Mouse (Mus musculus): ENCODE measurements around the gene Sh3d19. TPM values are rescaled to one million over a fixed set of nuclear protein-coding genes. Genes with fewer than 3 reads are reported as not detected.

The Sh3d19 gene
- polyA plus RNA-seq, 1 experiment from 2014 or later = 8.7 TPM

- Histone ChIP-seq H3K36me3 (ENCODE audit: control insufficient read depth, insufficient read depth) (no peaks in the 10 kb centered on the region), H3K4me1 (replicated peaks; ENCODE audit: control insufficient read depth, insufficient read depth, low read length) (no peaks in the 10 kb centered on the region), H3K9ac (replicated peaks; ENCODE audit: low read depth, low read length) (no peak overlapping the region), H3K4me2 (ENCODE audit: low read length) (no peak overlapping the region), H3K4me3 (replicated peaks; ENCODE audit: low read length) (no peak overlapping the region), H3K27me3 (replicated peaks; ENCODE audit: control insufficient read depth, insufficient read depth, low read length) (no peaks in the 10 kb centered on the region), H3K27ac (ENCODE audit: low read length) (no peak overlapping the region), H3K9me3 (ENCODE audit: control insufficient read depth, low read length) (no peaks in the 10 kb centered on the region)
- WGBS = 88% methylated on average over 1 of the region's 1 CpGs
- no peak for ATAC-seq
These were observed 46.1 kb downstream of the Sh3d19 start for GRCm38 (mm10) chr3:86016965-86017364.

- peak; percentile 85 for ATAC-seq
- Histone ChIP-seq H3K36me3 (ENCODE audit: control insufficient read depth, insufficient read depth) (no peaks in the 10 kb centered on the region), H3K9ac (replicated peaks; ENCODE audit: low read depth, low read length) (no peak overlapping the region), H3K27me3 (replicated peaks; ENCODE audit: control insufficient read depth, insufficient read depth, low read length) (no peaks in the 10 kb centered on the region), H3K4me3 (replicated peaks; ENCODE audit: low read length) (no peak overlapping the region), H3K4me1 (replicated peaks; ENCODE audit: control insufficient read depth, insufficient read depth, low read length) (no peaks in the 10 kb centered on the region), H3K27ac (ENCODE audit: low read length) (no peak overlapping the region), H3K4me2 (ENCODE audit: low read length) (no peak overlapping the region), H3K9me3 (ENCODE audit: control insufficient read depth, low read length) (no peaks in the 10 kb centered on the region)
- WGBS = 57% methylated on average over 8 of the region's 8 CpGs
These were observed 46.6 kb downstream of the Sh3d19 start for GRCm38 (mm10) chr3:86017484-86017883.

GRCm38 (mm10) chr3:86020921-86021650 is 50.2 kb downstream of the Sh3d19 start:
- no peaks in the 10 kb centered on the region for H3K9me3 ChIP-seq (ENCODE audit: control insufficient read depth, low read length)
- H3K4me2 ChIP-seq (ENCODE audit: low read length) = no peak overlapping the region
- ATAC-seq = no peak
- H3K4me1 ChIP-seq (replicated peaks; ENCODE audit: control insufficient read depth, insufficient read depth, low read length) = no peaks in the 10 kb centered on the region
- no peak overlapping the region for H3K9ac ChIP-seq (replicated peaks; ENCODE audit: low read depth, low read length)
- no peak overlapping the region for H3K27ac ChIP-seq (ENCODE audit: low read length)
- H3K36me3 ChIP-seq (ENCODE audit: control insufficient read depth, insufficient read depth) = no peaks in the 10 kb centered on the region
- 94% methylated on average over 16 of the region's 16 CpGs for WGBS
- no peak overlapping the region for H3K4me3 ChIP-seq (replicated peaks; ENCODE audit: low read length)
- no peaks in the 10 kb centered on the region for H3K27me3 ChIP-seq (replicated peaks; ENCODE audit: control insufficient read depth, insufficient read depth, low read length)

DNA sequence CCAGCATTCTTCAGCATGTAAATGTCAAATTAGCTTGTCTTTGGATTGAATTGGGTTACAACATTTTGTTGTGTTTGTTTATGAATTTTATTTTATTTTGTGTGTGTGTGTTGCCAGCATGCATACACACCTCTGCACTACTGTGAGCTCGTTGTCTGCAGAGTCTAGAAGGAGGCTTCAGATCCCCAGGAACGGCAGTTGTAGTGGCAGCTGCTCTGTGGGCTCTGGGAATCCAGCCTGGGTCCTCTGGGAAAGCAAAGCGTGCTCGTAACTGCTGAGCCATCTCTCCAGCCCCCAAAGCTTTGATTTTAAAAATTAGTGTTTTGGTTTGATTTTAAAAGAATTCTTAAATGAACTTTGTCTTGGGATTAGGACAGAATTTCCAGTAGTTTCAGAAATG is 50.7 kb downstream of the Sh3d19 start:
- H3K27me3 ChIP-seq (replicated peaks; ENCODE audit: control insufficient read depth, insufficient read depth, low read length) = no peaks in the 10 kb centered on the region
- no peaks in the 10 kb centered on the region for H3K9me3 ChIP-seq (ENCODE audit: control insufficient read depth, low read length)
- H3K9ac ChIP-seq (replicated peaks; ENCODE audit: low read depth, low read length) = no peak overlapping the region
- no peak for ATAC-seq
- no peaks in the 10 kb centered on the region for H3K36me3 ChIP-seq (ENCODE audit: control insufficient read depth, insufficient read depth)
- H3K4me2 ChIP-seq (ENCODE audit: low read length) = no peak overlapping the region
- WGBS = 80% methylated on average over 4 of the region's 4 CpGs
- H3K4me1 ChIP-seq (replicated peaks; ENCODE audit: control insufficient read depth, insufficient read depth, low read length) = no peaks in the 10 kb centered on the region
- no peak overlapping the region for H3K27ac ChIP-seq (ENCODE audit: low read length)
- H3K4me3 ChIP-seq (replicated peaks; ENCODE audit: low read length) = no peak overlapping the region

- Histone ChIP-seq H3K4me2 (ENCODE audit: low read length) (no peak overlapping the region), H3K9ac (replicated peaks; ENCODE audit: low read depth, low read length) (no peak overlapping the region), H3K4me1 (replicated peaks; ENCODE audit: control insufficient read depth, insufficient read depth, low read length) (no peaks in the 10 kb centered on the region), H3K36me3 (ENCODE audit: control insufficient read depth, insufficient read depth) (no peaks in the 10 kb centered on the region), H3K27me3 (replicated peaks; ENCODE audit: control insufficient read depth, insufficient read depth, low read length) (no peaks in the 10 kb centered on the region), H3K27ac (ENCODE audit: low read length) (no peak overlapping the region), H3K4me3 (replicated peaks; ENCODE audit: low read length) (no peak overlapping the region), H3K9me3 (ENCODE audit: control insufficient read depth, low read length) (no peaks in the 10 kb centered on the region)
- no peak for ATAC-seq
- WGBS = 93% methylated on average over 12 of the region's 12 CpGs
These were observed 53.3 kb downstream of the Sh3d19 start for GRCm38 (mm10) chr3:86024065-86024795.

- H3K27me3 ChIP-seq (replicated peaks; ENCODE audit: control insufficient read depth, insufficient read depth, low read length) = no peaks in the 10 kb centered on the region
These were observed 54.6 kb downstream of the Sh3d19 start for GRCm38 (mm10) chr3:86025341-86026137.

DNA sequence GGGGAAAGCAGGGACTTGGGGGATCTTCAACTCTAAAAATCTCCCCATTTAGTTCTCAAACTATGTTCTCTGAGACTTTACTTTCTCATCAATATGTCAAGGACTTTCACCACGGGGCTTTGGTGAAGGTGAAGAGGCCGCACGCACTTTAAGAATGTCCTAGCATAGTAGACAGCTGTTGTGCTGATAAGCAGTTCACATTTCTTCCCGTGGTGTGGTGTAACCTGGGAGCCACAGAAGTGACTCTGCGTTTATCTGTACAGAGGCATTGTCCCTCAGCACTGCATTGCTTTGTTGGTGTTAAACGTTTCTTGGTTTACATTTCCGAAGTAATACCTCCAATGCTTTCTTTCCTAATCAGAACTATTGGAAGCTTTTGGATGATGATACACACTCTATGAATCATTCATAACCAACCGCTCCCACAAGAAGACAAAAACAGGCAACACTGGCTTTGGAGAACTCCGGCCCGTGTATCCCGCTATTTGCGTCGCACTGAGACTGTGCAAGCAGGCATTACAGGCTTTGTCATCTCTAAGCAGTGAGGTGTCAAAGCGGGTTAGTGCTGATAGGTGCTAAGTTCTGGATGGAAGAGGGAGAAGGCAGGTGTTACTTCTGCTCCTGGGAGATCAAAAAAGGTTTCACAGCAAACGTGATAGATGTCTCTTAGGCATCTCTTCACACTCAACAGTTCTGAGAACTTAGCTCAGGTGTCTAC is 57.9 kb downstream of the Sh3d19 start:
- H3K27ac ChIP-seq (ENCODE audit: low read length) = no peak overlapping the region
- H3K4me1 ChIP-seq (replicated peaks; ENCODE audit: control insufficient read depth, insufficient read depth, low read length) = no peaks in the 10 kb centered on the region
- no peak overlapping the region for H3K9ac ChIP-seq (replicated peaks; ENCODE audit: low read depth, low read length)
- no peak overlapping the region for H3K4me3 ChIP-seq (replicated peaks; ENCODE audit: low read length)
- no peaks in the 10 kb centered on the region for H3K36me3 ChIP-seq (ENCODE audit: control insufficient read depth, insufficient read depth)
- H3K4me2 ChIP-seq (ENCODE audit: low read length) = no peak overlapping the region
- H3K9me3 ChIP-seq (ENCODE audit: control insufficient read depth, low read length) = no peaks in the 10 kb centered on the region
- 92% methylated on average over 15 of the region's 15 CpGs for WGBS
- H3K27me3 ChIP-seq (replicated peaks; ENCODE audit: control insufficient read depth, insufficient read depth, low read length) = no peaks in the 10 kb centered on the region
- no peak for ATAC-seq

More at GRCm38 (mm10) chr3:86025341-86026137, 54.6 kb downstream of the Sh3d19 start:
- Histone ChIP-seq H3K4me2 (ENCODE audit: low read length) (no peak overlapping the region), H3K9me3 (ENCODE audit: control insufficient read depth, low read length) (no peaks in the 10 kb centered on the region), H3K36me3 (ENCODE audit: control insufficient read depth, insufficient read depth) (no peaks in the 10 kb centered on the region), H3K27ac (ENCODE audit: low read length) (no peak overlapping the region), H3K9ac (replicated peaks; ENCODE audit: low read depth, low read length) (no peak overlapping the region), H3K4me1 (replicated peaks; ENCODE audit: control insufficient read depth, insufficient read depth, low read length) (no peaks in the 10 kb centered on the region), H3K4me3 (replicated peaks; ENCODE audit: low read length) (no peak overlapping the region)
- WGBS = 96% methylated on average over 20 of the region's 20 CpGs
- no peak for ATAC-seq

DNA sequence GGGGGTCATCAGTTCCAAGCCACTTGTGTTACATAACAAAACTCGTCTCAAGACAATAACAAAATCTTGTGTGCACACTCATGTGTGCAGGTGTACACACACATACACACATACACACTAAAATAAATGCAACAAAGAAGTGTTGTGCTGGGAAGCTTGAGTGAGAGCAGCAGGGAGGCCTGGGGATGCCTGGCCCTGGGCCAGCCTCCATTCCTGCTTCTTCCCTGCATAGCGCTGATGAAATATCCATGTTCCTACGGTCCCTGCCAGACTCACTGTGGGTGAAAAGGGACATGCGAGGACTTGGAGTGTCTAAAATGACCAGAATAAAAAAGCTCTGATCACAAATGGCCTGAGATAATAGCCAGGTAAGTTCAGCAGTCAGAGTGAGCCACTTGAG is 59.7 kb downstream of the Sh3d19 start:
- Histone ChIP-seq H3K36me3 (ENCODE audit: control insufficient read depth, insufficient read depth) (no peaks in the 10 kb centered on the region), H3K27me3 (replicated peaks; ENCODE audit: control insufficient read depth, insufficient read depth, low read length) (no peaks in the 10 kb centered on the region), H3K9me3 (ENCODE audit: control insufficient read depth, low read length) (no peaks in the 10 kb centered on the region), H3K27ac (ENCODE audit: low read length) (no peak overlapping the region), H3K4me3 (replicated peaks; ENCODE audit: low read length) (no peak overlapping the region), H3K4me2 (ENCODE audit: low read length) (no peak overlapping the region), H3K4me1 (replicated peaks; ENCODE audit: control insufficient read depth, insufficient read depth, low read length) (no peaks in the 10 kb centered on the region), H3K9ac (replicated peaks; ENCODE audit: low read depth, low read length) (no peak overlapping the region)
- peak; percentile 50 for ATAC-seq
- WGBS = 43% methylated on average over 4 of the region's 4 CpGs
